Mouse (Mus musculus) olfactory bulb, adult 2 months (tissue): Measurements from ENCODE around the gene Bmpr1a.

Experiments
- CTCF ChIP-seq: fragments of 200-500 bp; IDR thresholded peaks from 2 replicates; pipeline ENCODE4 v1.5.1; 2012; ENCODE audit warnings: low read depth, mild to moderate bottlenecking, low read length, moderate library complexity; ENCODE audit not compliant: insufficient read depth
- POLR2A ChIP-seq: fragments of 200-500 bp; IDR thresholded peaks from 2 replicates; pipeline ENCODE4 v1.6.1; 2012; ENCODE audit warnings: mild to moderate bottlenecking, low read depth, low read length, moderate library complexity; ENCODE audit not compliant: insufficient read depth

GRCm38 (mm10) chr14:34393295-34393694 lies 109.8 kb downstream of the Bmpr1a start:
- no peak for TF ChIP-seq POLR2A
- TF ChIP-seq CTCF = no peak
